22 mouse cellular contexts compared by ENCODE assay signal in the genomic region with DNA sequence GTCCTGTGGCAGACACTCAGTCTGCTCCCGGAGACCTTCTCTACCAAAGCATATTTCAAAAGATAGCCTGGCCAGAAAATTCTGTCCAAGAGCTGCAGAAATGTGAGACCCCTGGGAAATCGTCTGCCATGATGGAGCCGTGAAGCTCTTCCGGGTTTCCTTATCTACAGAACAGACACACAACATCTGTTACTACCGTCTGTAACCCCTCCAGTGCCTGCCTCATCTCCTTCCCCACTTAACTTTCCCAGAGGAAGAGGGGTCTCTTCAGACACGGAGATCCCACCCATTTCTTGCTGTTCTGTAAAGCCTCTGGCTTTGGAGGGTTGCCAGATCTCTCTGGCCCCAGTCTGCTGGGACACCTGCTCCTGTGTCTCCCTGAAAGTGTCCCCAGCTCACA.
DNase-seq lines count a peak whose midpoint lies in the region; ATAC-seq lines count a peak whose summit lies in the region.
"Had no signal": no experiment of that assay in that cellular context is flagged by ENCODE, and none has a peak within 500 bp of the region (broad histone marks: within the 10 kb centered on the region; RNA-seq: fewer than 3 reads in every experiment).

No protein-coding gene starts in this region.

- H3K36me3 ChIP-seq in hindbrain, embryonic 12.5 days = no peaks in the 10 kb centered on the region
- no peaks in the 10 kb centered on the region for H3K36me3 ChIP-seq in hindbrain, embryonic 14.5 days (replicated peaks; ENCODE audit: control insufficient read depth, insufficient read depth)
- no peaks in the 10 kb centered on the region for H3K36me3 ChIP-seq in neural tube, embryonic 13.5 days
- H3K36me3 ChIP-seq: heart, embryonic 15.5 days; liver, embryonic 15.5 days had no signal

- peaks cover 20% of the 10 kb centered on the region for H3K4me1 ChIP-seq in hindbrain, embryonic 12.5 days
- peaks cover 10% of the 10 kb centered on the region for H3K4me1 ChIP-seq in hindbrain, embryonic 14.5 days (replicated peaks; ENCODE audit: control insufficient read depth, insufficient read depth, low read length)
- H3K4me1 ChIP-seq in neural tube, embryonic 13.5 days (replicated peaks) = peaks cover 27% of the 10 kb centered on the region
- H3K4me1 ChIP-seq: liver, embryonic 15.5 days had no signal

- H3K27ac ChIP-seq in hindbrain, embryonic 12.5 days = peak overlapping the region; percentile 12; the same call in 1 of the 2 replicates
- H3K27ac ChIP-seq in hindbrain, embryonic 14.5 days = no peak overlapping the region
- peak overlapping the region; percentile 39 for H3K27ac ChIP-seq in neural tube, embryonic 13.5 days (replicated peaks)
- H3K27ac ChIP-seq: gastrocnemius, adult 2 months; heart, embryonic 15.5 days; liver, embryonic 15.5 days; macrophage; stomach, postnatal 0 days had no signal

- no peak for ATAC-seq in hindbrain, embryonic 12.5 days (ENCODE audit: low FRiP score)
- no peak for ATAC-seq in hindbrain, embryonic 14.5 days (ENCODE audit: low FRiP score)
- ATAC-seq in neural tube, embryonic 13.5 days (ENCODE audit: low read depth) = no peak
- ATAC-seq: inflammation-experienced regulatory T-cells, adult 6 months; midbrain, embryonic 16.5 days had no signal

- no peak overlapping the region for H3K4me2 ChIP-seq in hindbrain, embryonic 12.5 days (replicated peaks)
- no peak overlapping the region for H3K4me2 ChIP-seq in hindbrain, embryonic 14.5 days (replicated peaks)
- H3K4me2 ChIP-seq in neural tube, embryonic 13.5 days = no peak overlapping the region
- H3K4me2 ChIP-seq: heart, embryonic 15.5 days; liver, embryonic 15.5 days had no signal

- H3K27me3 ChIP-seq in hindbrain, embryonic 12.5 days = peaks cover 8% of the 10 kb centered on the region; the same call in 1 of the 2 replicates
- H3K27me3 ChIP-seq in hindbrain, embryonic 14.5 days (ENCODE audit: control insufficient read depth, insufficient read depth, low read length) = 0 out of 2 replicates have a peak, but pooled peaks cover 3% of the 10 kb centered on the region
- 0 out of 2 replicates have a peak, but pooled peaks cover 10% of the 10 kb centered on the region for H3K27me3 ChIP-seq in neural tube, embryonic 13.5 days
- H3K27me3 ChIP-seq: liver, embryonic 15.5 days had no signal

- 53% methylated on average over 6 of the region's 6 CpGs for WGBS in hindbrain, embryonic 12.5 days
- WGBS in hindbrain, embryonic 14.5 days = 42% methylated on average over 6 of the region's 6 CpGs
- 30% methylated on average over 6 of the region's 6 CpGs for WGBS in neural tube, embryonic 13.5 days

- H3K4me3 ChIP-seq in hindbrain, embryonic 12.5 days = no peak overlapping the region
- H3K4me3 ChIP-seq in hindbrain, embryonic 14.5 days (replicated peaks; ENCODE audit: low read length) = no peak overlapping the region
- H3K4me3 ChIP-seq in neural tube, embryonic 13.5 days = no peak overlapping the region
- H3K4me3 ChIP-seq: gastrocnemius, adult 2 months; heart, embryonic 15.5 days; liver, embryonic 15.5 days had no signal

- DNase-seq in embryo, embryonic 10.5 days (ENCODE audit: low spot score) = peak; percentile 21
- DNase-seq in embryo, embryonic 11 days = no peak
- DNase-seq in hindbrain, embryonic 14.5 days (ENCODE audit: low spot score) = no peak
- peak; percentile 27 for DNase-seq in kidney, postnatal 10 days
- no peak for DNase-seq in kidney, adult 11 months
- no peak for DNase-seq in neural tube, embryonic 10.5 days (ENCODE audit: extremely low spot score, low spot score)
- DNase-seq: adrenal gland, postnatal 10 days; cerebellum, adult 2 months; gastrocnemius, adult 2 months; heart, postnatal 36 days; liver; right cerebral cortex, postnatal 14 days; thymus, adult 2 months; thymus, postnatal 4 days had no signal

- H3K9ac ChIP-seq in hindbrain, embryonic 12.5 days = no peak overlapping the region
- no peak overlapping the region for H3K9ac ChIP-seq in hindbrain, embryonic 14.5 days
- H3K9ac ChIP-seq in neural tube, embryonic 13.5 days = no peak overlapping the region
- H3K9ac ChIP-seq: heart, embryonic 15.5 days; liver, embryonic 15.5 days had no signal

- no peaks in the 10 kb centered on the region for H3K9me3 ChIP-seq in hindbrain, embryonic 12.5 days (replicated peaks)
- no peaks in the 10 kb centered on the region for H3K9me3 ChIP-seq in hindbrain, embryonic 14.5 days (ENCODE audit: control insufficient read depth, low read length)
- no peaks in the 10 kb centered on the region for H3K9me3 ChIP-seq in neural tube, embryonic 13.5 days
- H3K9me3 ChIP-seq: heart, embryonic 15.5 days; liver, embryonic 15.5 days had no signal

Comparison
In these comparisons a context has a peak if more than half of its experiments do, and no peak if none do; other contexts are left out.
1. DNase-seq: peak in embryo, embryonic 10.5 days (single experiment) and kidney, postnatal 10 days (single experiment); none in embryo, embryonic 11 days (single experiment), hindbrain, embryonic 14.5 days (single experiment), kidney, adult 11 months (single experiment) and neural tube, embryonic 10.5 days (single experiment).